In the genomic region with DNA sequence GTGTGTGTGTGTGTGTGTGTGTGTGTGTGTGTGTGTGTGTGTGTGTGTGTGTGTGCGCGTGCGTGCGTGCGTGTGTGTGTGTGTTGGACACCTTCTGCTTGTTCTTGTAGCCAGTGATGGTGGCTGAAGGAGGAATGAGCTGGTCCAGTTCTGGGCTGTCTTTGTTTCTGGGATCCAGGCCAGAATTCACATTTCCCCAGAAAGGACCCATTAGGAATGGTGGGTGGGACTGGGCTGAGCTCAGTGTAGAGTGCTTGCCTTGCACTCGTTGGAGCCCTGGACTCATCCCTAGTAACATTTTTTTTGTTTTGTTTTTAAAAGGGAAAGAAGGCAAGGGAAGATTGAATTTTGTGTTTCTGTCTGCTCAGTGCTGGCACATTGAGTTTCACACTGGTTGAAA, we compare ENCODE assay signal across 12 mouse cellular contexts. TPM values are rescaled to one million over a fixed set of nuclear protein-coding genes. Genes with fewer than 3 reads are reported as not detected.
DNase-seq lines count a peak whose midpoint lies in the region; ATAC-seq and TF ChIP-seq lines count a peak whose summit lies in the region.
"Had no signal": no experiment of that assay in that cellular context is flagged by ENCODE, and none has a peak within 500 bp of the region (broad histone marks: within the 10 kb centered on the region; RNA-seq: fewer than 3 reads in every experiment).

No protein-coding gene starts in this region.

- no peaks in the 10 kb centered on the region for H3K4me1 ChIP-seq in lung, embryonic 14.5 days (ENCODE audit: insufficient read depth)
- no peaks in the 10 kb centered on the region for H3K4me1 ChIP-seq in stomach, postnatal 0 days (replicated peaks; ENCODE audit: control insufficient read depth, insufficient read depth)

- H3K4me2 ChIP-seq in lung, embryonic 14.5 days: no peak overlapping the region
- H3K4me2 ChIP-seq in stomach, postnatal 0 days (replicated peaks; ENCODE audit: low read depth): no peak overlapping the region

- no peaks in the 10 kb centered on the region for H3K9me3 ChIP-seq in lung, embryonic 14.5 days (ENCODE audit: low read depth, low read length)
- no peaks in the 10 kb centered on the region for H3K9me3 ChIP-seq in stomach, postnatal 0 days (ENCODE audit: control insufficient read depth, low read length)

- H3K4me3 ChIP-seq in lung, embryonic 14.5 days (ENCODE audit: low read depth, low read length): no peak overlapping the region
- H3K4me3 ChIP-seq in stomach, postnatal 0 days (ENCODE audit: low read depth, low read length): no peak overlapping the region

- no peak overlapping the region for H3K27ac ChIP-seq in lung, embryonic 14.5 days (ENCODE audit: low read depth)
- no peak overlapping the region for H3K27ac ChIP-seq in stomach, postnatal 0 days (replicated peaks)

- peaks cover 13% of the 10 kb centered on the region; the same call in 1 of the 2 replicates for H3K36me3 ChIP-seq in lung, embryonic 14.5 days (ENCODE audit: insufficient read depth)
- H3K36me3 ChIP-seq in stomach, postnatal 0 days (ENCODE audit: control insufficient read depth, insufficient read depth, low read length): no peaks in the 10 kb centered on the region

- peak; percentile 82; the same call in 1 of the 2 replicates for ATAC-seq in lung, embryonic 14.5 days (ENCODE audit: insufficient read depth)
- ATAC-seq in stomach, postnatal 0 days (ENCODE audit: low FRiP score, low TSS enrichment): peak; percentile 46; the same call in 1 of the 2 replicates
- ATAC-seq: liver, postnatal 0 days had no signal

- DNase-seq in cerebellum, postnatal 10 days: peak; percentile 21 to 28
- no peak for DNase-seq in cerebellum, postnatal 36 days
- peak; percentile 85 for DNase-seq in lung, embryonic 14.5 days
- no peak for DNase-seq in lung, postnatal 25 days (ENCODE audit: low spot score)
- peak; percentile 76 for DNase-seq in kidney, postnatal 14 days
- DNase-seq in stomach, postnatal 0 days (ENCODE audit: low spot score): no peak
- no peak for DNase-seq in right cerebral cortex, postnatal 36 days (ENCODE audit: low spot score in 2 of 2)
- no peak for DNase-seq in natural killer cell, adult 2 months (ENCODE audit: low spot score in 2 of 2)
- DNase-seq: B cell, adult 2 months; cerebellum, adult 11 months; liver, postnatal 0 days; spleen, adult 18-20 months had no signal

- TF ChIP-seq CTCF in lung, embryonic 14.5 days (IDR thresholded peaks at IDR 0.05; ENCODE audit: low read depth): no peak
- no peak for TF ChIP-seq CTCF in stomach, postnatal 0 days (IDR thresholded peaks at IDR 0.05; ENCODE audit: low read depth)

- no peak overlapping the region for H3K9ac ChIP-seq in lung, embryonic 14.5 days
- no peak overlapping the region for H3K9ac ChIP-seq in stomach, postnatal 0 days (ENCODE audit: low read length)
- H3K9ac ChIP-seq: liver, postnatal 0 days had no signal

- TF ChIP-seq EP300 in stomach, postnatal 0 days (optimal IDR thresholded peaks at IDR 0.05): no peak

- no peaks in the 10 kb centered on the region for H3K27me3 ChIP-seq in lung, embryonic 14.5 days (ENCODE audit: insufficient read depth, low read length)
- H3K27me3 ChIP-seq in stomach, postnatal 0 days (ENCODE audit: control insufficient read depth, insufficient read depth, low read length): no peaks in the 10 kb centered on the region

- WGBS in lung, embryonic 14.5 days: 80% methylated on average over 6 of the region's 6 CpGs
- 72% methylated on average over 6 of the region's 6 CpGs for WGBS in stomach, postnatal 0 days

RNA-seq across cellular contexts. Expression of gene 1700034J05Rik, which starts 18.3 kb away (rescaled TPM):
- polyA plus RNA-seq in lung, embryonic 14.5 days (2014; fragmentation: Nextera tagmentation; extraction: Ambion mirVana): 0.21 and 0.39 TPM in 2 replicates
- polyA plus RNA-seq in stomach, postnatal 0 days (2015; fragmentation: Nextera tagmentation; extraction: Ambion mirVana): 0.11 TPM in 1 of 2 replicates, not detected in the other

RNA-seq across cellular contexts. Expression of gene Ppfibp1, which starts 47.7 kb away (rescaled TPM):
- polyA plus RNA-seq in lung, embryonic 14.5 days (2014; fragmentation: Nextera tagmentation; extraction: Ambion mirVana): 52.5 and 56.8 TPM in 2 replicates
- 26.1 and 29.8 TPM in 2 replicates for polyA plus RNA-seq in stomach, postnatal 0 days (2015; fragmentation: Nextera tagmentation; extraction: Ambion mirVana)

Comparison
In these comparisons a context has a peak if more than half of its experiments do, and no peak if none do; other contexts are left out.
1. DNase-seq: peak in cerebellum, postnatal 10 days (2 of 2), lung, embryonic 14.5 days (single experiment) and kidney, postnatal 14 days (single experiment); none in cerebellum, postnatal 36 days (0 of 2), lung, postnatal 25 days (single experiment), stomach, postnatal 0 days (single experiment), right cerebral cortex, postnatal 36 days (0 of 2) and natural killer cell, adult 2 months (0 of 2).